Mouse (Mus musculus): ENCODE measurements around the gene Zbtb38.

GRCm38 (mm10) chr9:96721163-96721799 lies 31.4 kb downstream of the Zbtb38 start:
- TF ChIP-seq TAL1 (IDR thresholded peaks at IDR 0.05; ENCODE audit: low read length) (no peak), GATA1 (IDR thresholded peaks at IDR 0.05; ENCODE audit: low read length) (no peak)
